Mouse (Mus musculus): ENCODE data around the gene Ctsa. TPM values are rescaled to one million over a fixed set of nuclear protein-coding genes. Genes with fewer than 3 reads are reported as not detected.

The Ctsa gene
- polyA plus RNA-seq, 1 experiment: 195 TPM

GRCm38 (mm10) chr2:164803921-164804313, 28.8 kb upstream of the Ctsa start:
- DNase-seq (ENCODE audit: low read depth, low spot score): no peak
- WGBS: 28% methylated on average over 1 of the region's 1 CpGs

- DNase-seq (ENCODE audit: low read depth, low spot score): peak; percentile 97
- under 1% methylated on average over 47 of the region's 47 CpGs for WGBS
Measured at GRCm38 (mm10) chr2:164804533-164805331, 27.9 kb upstream of the Ctsa start, which contains the start of the genes Acot8 and Zswim3. TSS of gene Acot8 (minus strand) at chr2:164804882. TSS of gene Zswim3 (plus strand) at chr2:164805098.

GRCm38 (mm10) chr2:164805332-164805718, 27.3 kb upstream of the Ctsa start:
- DNase-seq (ENCODE audit: low read depth, low spot score): no peak
- under 1% methylated on average over 21 of the region's 21 CpGs for WGBS

- DNase-seq (ENCODE audit: low read depth, low spot score): no peak
- WGBS: 32% methylated on average over 7 of the region's 7 CpGs
Measured at GRCm38 (mm10) chr2:164806614-164807013, 26.1 kb upstream of the Ctsa start.

GRCm38 (mm10) chr2:164813557-164813956, 19.1 kb upstream of the Ctsa start:
- 26% methylated on average over 2 of the region's 2 CpGs for WGBS
- DNase-seq (ENCODE audit: low read depth, low spot score): no peak

GRCm38 (mm10) chr2:164815348-164815747, 17.3 kb upstream of the Ctsa start:
- DNase-seq (ENCODE audit: low read depth, low spot score): no peak
- WGBS: 62% methylated on average over 5 of the region's 5 CpGs

- DNase-seq (ENCODE audit: low read depth, low spot score): no peak
- 90% methylated on average over 8 of the region's 8 CpGs for WGBS
Measured at GRCm38 (mm10) chr2:164815821-164816220, 16.9 kb upstream of the Ctsa start.

- DNase-seq (ENCODE audit: low read depth, low spot score): no peak
- 87% methylated on average over 6 of the region's 6 CpGs for WGBS
Measured at GRCm38 (mm10) chr2:164817206-164817605, 15.5 kb upstream of the Ctsa start.

GRCm38 (mm10) chr2:164817703-164818102, 15.0 kb upstream of the Ctsa start:
- DNase-seq (ENCODE audit: low read depth, low spot score): no peak
- 76% methylated on average over 5 of the region's 5 CpGs for WGBS

- 91% methylated on average over 6 of the region's 6 CpGs for WGBS
- DNase-seq (ENCODE audit: low read depth, low spot score): no peak
Measured at GRCm38 (mm10) chr2:164821060-164821459, 11.6 kb upstream of the Ctsa start.

- 1% methylated on average over 32 of the region's 32 CpGs for WGBS
- DNase-seq (ENCODE audit: low read depth, low spot score): peak; percentile 96
Measured at GRCm38 (mm10) chr2:164822636-164823165, 10.0 kb upstream of the Ctsa start, which contains the start of gene Zswim1. TSS of gene Zswim1 (plus strand) at chr2:164822686.

GRCm38 (mm10) chr2:164823181-164823585, 9.5 kb upstream of the Ctsa start:
- DNase-seq (ENCODE audit: low read depth, low spot score): no peak
- WGBS: 0% methylated on average over 10 of the region's 10 CpGs

GRCm38 (mm10) chr2:164823969-164824368, 8.7 kb upstream of the Ctsa start:
- no peak for DNase-seq (ENCODE audit: low read depth, low spot score)
- 84% methylated on average over 4 of the region's 4 CpGs for WGBS

GRCm38 (mm10) chr2:164825521-164825920, 7.2 kb upstream of the Ctsa start:
- 97% methylated on average over 17 of the region's 17 CpGs for WGBS
- no peak for DNase-seq (ENCODE audit: low read depth, low spot score)

- DNase-seq (ENCODE audit: low read depth, low spot score): no peak
- 88% methylated on average over 16 of the region's 16 CpGs for WGBS
Measured at GRCm38 (mm10) chr2:164827146-164827850, 5.4 kb upstream of the Ctsa start.

- no peak for DNase-seq (ENCODE audit: low read depth, low spot score)
- WGBS: 84% methylated on average over 6 of the region's 6 CpGs
Measured at GRCm38 (mm10) chr2:164828437-164828836, 4.2 kb upstream of the Ctsa start, which contains the start of gene Spata25. TSS of gene Spata25 (minus strand) at chr2:164828537.

GRCm38 (mm10) chr2:164829090-164829489, 3.6 kb upstream of the Ctsa start:
- 93% methylated on average over 1 of the region's 1 CpGs for WGBS
- DNase-seq (ENCODE audit: low read depth, low spot score): no peak

GRCm38 (mm10) chr2:164831029-164831428, 1.6 kb upstream of the Ctsa start:
- 74% methylated on average over 10 of the region's 10 CpGs for WGBS
- DNase-seq (ENCODE audit: low read depth, low spot score): no peak

- WGBS: 44% methylated on average over 16 of the region's 16 CpGs
- no peak for DNase-seq (ENCODE audit: low read depth, low spot score)
Measured at GRCm38 (mm10) chr2:164832032-164832747, 483 bp upstream of the Ctsa start.
